Mouse (Mus musculus) midbrain, postnatal 0 days (tissue): ENCODE data around the gene Rfx2. TPM values are rescaled to one million over a fixed set of nuclear protein-coding genes. Genes with fewer than 3 reads are reported as not detected.
A peak's percentile ranks its signal among the peaks of the same experiment; 100 is the strongest.

Source experiments
- ATAC-seq: fragments of 200-750 bp; cut with Nextera tagmentation; 2 replicates; pipeline ENCODE4 v1.8.0; 2017; ENCODE audit warnings: moderate number of reproducible peaks, mild to moderate bottlenecking, moderate TSS enrichment, moderate library complexity; ENCODE audit not compliant: low FRiP score
- DNase-seq: peaks from one replicate; pipeline ENCODE4 v3.0.0-alpha.2; 2015; ENCODE audit warnings: low spot score
- H3K27ac ChIP-seq: fragments of 300-500 bp; sonication (generic); 2 replicates; pipeline ENCODE4 v1.5.1; 2014; ENCODE audit warnings: low read depth, mild to moderate bottlenecking, low read length, mixed read lengths
- H3K27me3 ChIP-seq: fragments of 300-500 bp; sonication (generic); 2 replicates; pipeline ENCODE4 v1.6.1; 2014; ENCODE audit warnings: low read length, control low read depth, mixed read lengths; ENCODE audit not compliant: insufficient read depth
- H3K36me3 ChIP-seq: fragments of 300-500 bp; sonication (generic); 2 replicates; pipeline ENCODE4 v1.6.1; 2014; ENCODE audit warnings: low read length, control low read depth, mixed read lengths; ENCODE audit not compliant: insufficient read depth
- H3K4me1 ChIP-seq: fragments of 300-500 bp; sonication (generic); 2 replicates; pipeline ENCODE4 v1.6.1; 2014; ENCODE audit warnings: mild to moderate bottlenecking, control low read depth, antibody characterized with exemption, low read length, mixed read lengths; ENCODE audit not compliant: insufficient read depth
- H3K4me2 ChIP-seq: fragments of 300-500 bp; sonication (generic); 2 replicates; pipeline ENCODE4 v1.6.1; 2014; ENCODE audit warnings: low read depth, mild to moderate bottlenecking, low read length, mixed read lengths; ENCODE audit not compliant: poor library complexity, severe bottlenecking
- H3K4me3 ChIP-seq: fragments of 300-500 bp; sonication (generic); 2 replicates; pipeline ENCODE4 v1.5.1; 2014; ENCODE audit warnings: low read depth, mild to moderate bottlenecking, low read length, moderate library complexity
- H3K9ac ChIP-seq: fragments of 300-500 bp; sonication (generic); replicated peaks from 2 replicates; pipeline ENCODE4 v1.6.1; 2014; ENCODE audit warnings: mild to moderate bottlenecking, low read length, moderate library complexity, mixed read lengths; ENCODE audit not compliant: poor library complexity, severe bottlenecking
- H3K9me3 ChIP-seq: fragments of 300-500 bp; sonication (generic); 2 replicates; pipeline ENCODE4 v1.6.1; 2016; ENCODE audit warnings: low read length, control low read depth
- CTCF ChIP-seq: IDR thresholded peaks from 2 replicates; pipeline ENCODE4 v1.5.1; 2016; ENCODE audit warnings: antibody characterized with exemption, mild to moderate bottlenecking
- WGBS: fragments of 180-500 bp; shearing (Covaris S2); extraction: QIAGEN DNeasy Blood & Tissue Kit; methylation state at CpG from one replicate; pipeline ENCODE4 v1.1.7; 2014; 5-methylcytosine and 5-hydroxymethylcytosine counted together
- polyA plus RNA-seq: library from polyadenylated mRNA; unstranded; fragments of >200 nt; fragmentation: Nextera tagmentation; extraction: Ambion mirVana; gene quantifications from 2 replicates; pipeline ENCODE4 v1.2.1, GENCODE M21; 2015
- total RNA-seq: library from RNA; depleted of rRNA; stranded (reverse); fragments of >200 nt; gene quantifications from 2 replicates; pipeline ENCODE4 v1.2.3, GENCODE M21; 2014

Gene Rfx2
- total and polyA plus RNA-seq, 2 experiments from 2014 or later = 3.0 to 5.7 TPM

- Histone ChIP-seq H3K4me2 (no peak overlapping the region), H3K4me1 (no peaks in the 10 kb centered on the region), H3K36me3 (no peaks in the 10 kb centered on the region), H3K4me3 (no peak overlapping the region), H3K27me3 (no peaks in the 10 kb centered on the region), H3K9ac (no peak overlapping the region), H3K27ac (no peak overlapping the region), H3K9me3 (no peaks in the 10 kb centered on the region)
- DNase-seq = no peak
- ATAC-seq = no peak
- WGBS = 43% methylated on average over 7 of the region's 7 CpGs
- no peak for TF ChIP-seq CTCF
Measured at GRCm38 (mm10) chr17:56858922-56859321, 28.1 kb upstream of the Rfx2 start.

- no peaks in the 10 kb centered on the region for H3K4me1 ChIP-seq
- no peak overlapping the region for H3K4me3 ChIP-seq
- ATAC-seq (no peak), DNase-seq (peak; percentile 58)
- H3K4me2 ChIP-seq = no peak overlapping the region
- no peak overlapping the region for H3K27ac ChIP-seq
- no peaks in the 10 kb centered on the region for H3K9me3 ChIP-seq
- no peak overlapping the region for H3K9ac ChIP-seq
- H3K36me3 ChIP-seq = no peaks in the 10 kb centered on the region
- WGBS = 49% methylated on average over 4 of the region's 4 CpGs
- TF ChIP-seq CTCF = peak; percentile 75
- H3K27me3 ChIP-seq = no peaks in the 10 kb centered on the region
Measured at GRCm38 (mm10) chr17:56858216-56858615, 27.4 kb upstream of the Rfx2 start.

GRCm38 (mm10) chr17:56855421-56855820 is 24.6 kb upstream of the Rfx2 start:
- Histone ChIP-seq H3K27me3 (no peaks in the 10 kb centered on the region), H3K27ac (no peak overlapping the region), H3K9me3 (no peaks in the 10 kb centered on the region), H3K4me1 (no peaks in the 10 kb centered on the region), H3K9ac (no peak overlapping the region), H3K4me2 (no peak overlapping the region), H3K36me3 (no peaks in the 10 kb centered on the region), H3K4me3 (no peak overlapping the region)
- TF ChIP-seq CTCF = no peak
- no peak for ATAC-seq
- DNase-seq = no peak
- 88% methylated on average over 3 of the region's 3 CpGs for WGBS

- Histone ChIP-seq H3K4me2 (no peak overlapping the region), H3K4me1 (no peaks in the 10 kb centered on the region), H3K9me3 (no peaks in the 10 kb centered on the region), H3K27me3 (no peaks in the 10 kb centered on the region), H3K4me3 (no peak overlapping the region), H3K36me3 (no peaks in the 10 kb centered on the region), H3K9ac (no peak overlapping the region), H3K27ac (no peak overlapping the region)
- TF ChIP-seq CTCF = no peak
- 74% methylated on average over 3 of the region's 3 CpGs for WGBS
- no peak for ATAC-seq
- DNase-seq = no peak
Measured at GRCm38 (mm10) chr17:56851167-56851566, 20.4 kb upstream of the Rfx2 start.

GRCm38 (mm10) chr17:56849710-56850109 is 18.9 kb upstream of the Rfx2 start:
- DNase-seq (no peak), ATAC-seq (no peak)
- no peak overlapping the region for H3K4me2 ChIP-seq
- no peaks in the 10 kb centered on the region for H3K27me3 ChIP-seq
- no peak overlapping the region for H3K9ac ChIP-seq
- 86% methylated on average over 13 of the region's 13 CpGs for WGBS
- H3K36me3 ChIP-seq = no peaks in the 10 kb centered on the region
- no peaks in the 10 kb centered on the region for H3K9me3 ChIP-seq
- TF ChIP-seq CTCF = no peak
- no peak overlapping the region for H3K27ac ChIP-seq
- H3K4me1 ChIP-seq = no peaks in the 10 kb centered on the region
- no peak overlapping the region for H3K4me3 ChIP-seq

- Histone ChIP-seq H3K27ac (no peak overlapping the region), H3K4me3 (no peak overlapping the region), H3K9ac (no peak overlapping the region), H3K4me1 (no peaks in the 10 kb centered on the region), H3K36me3 (no peaks in the 10 kb centered on the region), H3K4me2 (no peak overlapping the region), H3K9me3 (no peaks in the 10 kb centered on the region), H3K27me3 (no peaks in the 10 kb centered on the region)
- DNase-seq (no peak), ATAC-seq (no peak)
- TF ChIP-seq CTCF = no peak
- 91% methylated on average over 5 of the region's 5 CpGs for WGBS
Measured at GRCm38 (mm10) chr17:56848785-56849184, 18.0 kb upstream of the Rfx2 start.

- no peaks in the 10 kb centered on the region for H3K36me3 ChIP-seq
- no peaks in the 10 kb centered on the region for H3K9me3 ChIP-seq
- no peak overlapping the region for H3K27ac ChIP-seq
- no peak for DNase-seq
- H3K4me3 ChIP-seq = no peak overlapping the region
- no peak overlapping the region for H3K9ac ChIP-seq
- H3K27me3 ChIP-seq = no peaks in the 10 kb centered on the region
- no peak for ATAC-seq
- H3K4me1 ChIP-seq = no peaks in the 10 kb centered on the region
- TF ChIP-seq CTCF = no peak
- H3K4me2 ChIP-seq = no peak overlapping the region
- 88% methylated on average over 5 of the region's 5 CpGs for WGBS
Measured at GRCm38 (mm10) chr17:56843678-56844077, 12.9 kb upstream of the Rfx2 start.
